Mouse (Mus musculus): ENCODE data around the gene Pigu. TPM values are rescaled to one million over a fixed set of nuclear protein-coding genes. Genes with fewer than 3 reads are reported as not detected.
A peak's percentile ranks its signal among the peaks of the same experiment; 100 is the strongest.

Pigu gene
- total RNA-seq (2021) = 10 to 100 TPM; 26.7 to 29.0 TPM

DNA sequence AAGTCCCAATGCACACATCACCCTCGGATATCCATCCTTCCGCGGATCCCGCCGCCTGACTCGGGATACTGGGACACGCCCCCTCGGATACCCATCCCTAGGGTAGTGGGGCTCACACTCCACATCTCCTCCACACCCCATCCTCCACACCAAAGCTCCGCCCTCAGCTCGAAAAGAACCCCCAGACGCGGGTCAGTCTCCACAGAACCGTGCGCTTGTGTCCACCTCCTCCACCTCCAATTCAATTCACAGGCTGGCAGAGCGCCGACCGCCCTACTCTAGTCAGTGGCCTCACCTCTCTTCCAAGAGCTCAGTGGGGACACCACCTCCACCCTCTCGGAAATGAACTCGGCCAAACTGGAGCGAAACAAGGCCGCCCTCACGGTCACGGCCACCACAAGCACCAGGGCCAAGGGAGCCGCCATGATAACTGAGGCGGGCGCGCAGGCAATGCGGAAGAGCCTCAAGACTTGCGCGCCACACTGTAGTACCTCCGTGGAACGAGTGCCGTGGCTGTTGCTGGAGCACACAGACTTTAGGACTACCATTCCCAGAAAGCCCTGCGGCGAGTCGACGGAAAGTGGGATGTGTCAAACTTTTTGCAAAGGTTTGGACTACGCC is at the start of gene Pigu:
Gene Pigu (minus strand): TSS at position 460 of the 621 bp plus-strand sequence.
- peak; percentile 94 for DNase-seq

DNA sequence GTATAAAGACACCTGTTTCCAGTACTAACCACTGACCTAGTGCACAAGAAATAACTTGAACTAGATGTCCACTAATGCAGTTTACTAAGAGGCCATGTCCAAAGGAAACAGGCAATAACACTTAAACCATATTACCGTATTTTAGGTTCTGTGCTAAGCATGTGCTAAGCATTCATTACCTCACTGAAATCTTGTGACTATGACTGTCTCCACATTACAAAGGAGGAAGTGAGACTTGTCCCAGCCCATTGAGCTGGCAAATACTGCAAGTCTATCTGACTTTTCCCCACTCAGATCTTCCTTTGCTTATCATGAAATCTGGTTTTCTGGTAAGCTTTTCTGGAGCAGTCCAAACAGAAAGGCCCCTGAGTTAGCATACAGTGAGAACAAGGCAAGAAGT is 47.4 kb upstream of the Pigu start:
- no peak for DNase-seq

- DNase-seq = no peak
Measured at GRCm38 (mm10) chr2:155401926-155402325, 44.7 kb upstream of the Pigu start.

DNA sequence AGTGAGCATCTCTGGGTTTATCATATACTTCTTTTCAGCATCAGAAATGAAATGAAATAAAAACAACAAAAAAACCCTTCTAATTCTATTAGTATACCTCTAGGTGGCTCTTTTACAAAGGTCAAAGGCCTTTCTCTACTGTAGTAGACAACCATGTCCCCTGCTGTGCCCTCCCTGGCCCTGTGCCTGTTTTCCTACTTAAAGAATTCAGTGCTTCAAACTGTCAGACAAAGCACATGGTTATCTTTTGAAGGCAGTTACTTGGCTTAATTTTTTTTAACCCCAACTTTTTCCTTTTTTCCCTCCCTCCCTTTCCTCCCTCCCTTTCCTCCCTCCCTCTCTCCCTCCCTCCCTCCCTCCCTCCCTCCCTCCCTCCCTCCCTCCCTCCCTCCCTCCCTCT is 43.0 kb upstream of the Pigu start:
- DNase-seq = no peak

- DNase-seq = no peak
Measured at GRCm38 (mm10) chr2:155394586-155394985, 37.4 kb upstream of the Pigu start.

DNA sequence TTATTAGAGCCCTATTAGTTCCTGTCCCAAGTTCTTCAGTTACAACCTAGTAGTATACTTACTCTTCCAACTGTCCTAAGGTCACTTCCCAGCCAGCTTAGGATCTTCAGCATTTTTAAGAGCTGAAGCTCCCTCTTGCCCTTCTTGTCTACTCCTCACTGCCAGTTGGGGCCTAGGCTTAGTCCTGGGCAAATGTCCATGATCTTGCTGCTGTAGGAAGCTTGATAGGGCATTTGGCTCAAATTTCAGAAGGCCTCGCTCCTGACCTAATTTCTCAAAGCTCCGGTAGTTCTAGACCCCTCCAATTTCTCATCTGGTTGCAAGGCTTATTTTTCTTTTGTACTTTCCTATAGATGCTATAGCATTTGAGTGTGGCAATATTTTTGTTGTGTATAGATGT is 31.3 kb upstream of the Pigu start:
- no peak for DNase-seq

DNA sequence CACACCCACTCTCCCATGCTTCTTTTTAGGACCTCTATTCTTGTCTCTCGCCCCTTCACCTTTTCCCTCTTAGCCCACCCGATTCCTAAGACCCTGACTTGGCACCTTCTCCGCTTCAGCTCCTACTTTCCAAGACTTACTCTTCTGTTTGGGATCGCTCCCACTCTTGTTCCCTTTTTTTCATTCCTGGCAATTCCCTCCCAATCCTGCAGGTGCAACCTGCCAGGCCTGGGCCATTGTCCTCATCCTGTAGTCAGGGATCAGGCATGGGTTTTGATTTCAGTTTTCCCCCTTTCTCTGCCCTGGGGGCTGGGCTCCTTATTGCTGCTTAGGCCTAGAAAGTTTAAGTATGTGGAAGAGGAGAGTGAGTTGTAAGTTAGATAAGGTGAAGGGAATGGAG is 29.8 kb upstream of the Pigu start:
- DNase-seq = no peak

GRCm38 (mm10) chr2:155386534-155386899 is 29.3 kb upstream of the Pigu start:
- peak; percentile 21 to 32 for DNase-seq

DNA sequence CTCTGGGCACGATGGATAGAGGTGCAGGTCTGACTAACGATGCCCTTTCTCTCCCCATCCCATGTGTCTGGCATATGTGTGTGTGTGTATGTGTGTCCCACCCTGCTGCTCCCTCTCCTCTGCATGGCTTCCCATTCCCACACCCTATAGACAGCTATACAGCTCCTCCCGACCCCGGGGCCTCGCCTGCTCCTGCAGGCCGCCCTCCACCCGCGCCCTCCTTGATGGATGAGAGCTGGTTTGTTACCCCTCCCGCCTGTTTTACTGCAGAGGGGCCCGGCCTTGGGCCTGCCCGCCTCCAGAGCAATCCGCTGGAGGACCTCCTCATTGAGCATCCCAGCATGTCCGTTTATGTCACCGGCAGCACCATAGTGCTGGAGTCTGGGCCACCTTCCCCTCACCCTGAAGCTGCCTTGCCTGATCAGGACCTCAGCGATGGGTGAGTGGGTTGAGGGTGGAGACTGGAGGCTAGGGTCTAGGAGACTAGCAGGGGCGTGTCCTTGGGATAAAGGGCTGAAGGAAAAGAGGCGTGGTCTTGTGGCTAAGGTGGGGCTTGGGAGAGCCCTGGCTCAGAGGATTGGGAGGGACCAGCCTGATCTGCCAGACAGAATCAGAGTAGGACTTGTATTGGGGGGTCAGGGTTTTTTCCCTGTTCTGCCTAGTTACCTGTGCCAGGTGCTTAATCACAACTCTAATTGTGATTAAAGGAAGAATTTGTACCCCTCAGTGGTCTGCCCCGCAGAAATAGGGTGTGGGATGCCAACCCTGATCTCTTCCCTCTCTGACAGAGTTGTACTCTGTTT is 28.7 kb upstream of the Pigu start:
- DNase-seq = no peak

DNA sequence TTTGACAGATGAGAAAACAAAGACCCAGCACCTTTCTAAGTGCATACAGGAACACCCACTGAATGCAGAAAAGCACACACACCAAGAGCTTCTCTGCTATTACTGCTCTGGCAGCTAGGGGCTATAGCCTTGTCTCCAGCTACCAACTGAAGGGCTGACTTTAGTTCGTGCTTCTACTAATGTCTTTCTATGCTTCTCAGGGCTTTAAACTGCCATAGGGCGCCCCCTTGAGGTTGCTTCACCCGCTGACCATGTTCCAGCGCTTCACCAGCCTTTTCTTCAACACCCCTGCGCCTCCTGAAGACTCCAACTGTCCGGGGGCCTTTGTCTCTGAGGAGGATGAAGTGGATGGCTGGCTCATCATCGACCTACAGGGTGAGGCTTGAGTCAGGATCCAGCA is 27.9 kb upstream of the Pigu start:
- DNase-seq = peak; percentile 68 to 72

DNA sequence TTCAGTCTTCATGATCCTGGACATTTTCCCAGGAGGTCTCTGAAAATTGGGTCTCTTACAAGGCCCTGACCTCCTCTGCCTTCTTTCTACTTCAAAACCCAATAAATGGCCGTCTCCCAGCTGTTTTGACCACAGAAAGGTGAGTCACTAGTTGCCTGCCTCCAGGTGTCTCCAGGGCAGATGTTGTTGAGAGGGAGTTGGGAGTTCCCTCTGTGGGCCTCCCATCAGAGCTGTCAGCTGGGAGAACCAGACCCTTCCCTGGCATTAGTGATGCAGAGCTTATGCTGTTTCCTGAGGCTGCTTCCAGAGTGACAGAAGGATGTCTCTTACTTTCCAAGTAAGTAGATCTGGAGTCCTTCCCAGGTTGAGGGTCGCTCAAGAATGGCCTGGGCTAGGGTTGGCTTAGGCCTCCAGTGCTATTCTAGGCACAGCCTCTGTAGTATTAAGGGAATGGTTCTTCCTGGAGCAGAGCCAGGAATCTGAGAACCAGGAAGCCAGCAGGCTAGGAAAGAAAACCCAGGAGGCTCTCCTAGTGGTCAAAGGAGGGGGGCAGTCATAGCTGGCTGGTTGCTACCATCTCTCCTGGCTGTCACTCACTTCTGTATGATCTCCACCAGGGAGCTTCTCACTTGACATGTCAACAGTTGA is 25.7 kb upstream of the Pigu start:
- DNase-seq = peak in 1 of 2 experiments; percentile 16

GRCm38 (mm10) chr2:155382332-155382700 is 25.1 kb upstream of the Pigu start:
- no peak for DNase-seq

DNA sequence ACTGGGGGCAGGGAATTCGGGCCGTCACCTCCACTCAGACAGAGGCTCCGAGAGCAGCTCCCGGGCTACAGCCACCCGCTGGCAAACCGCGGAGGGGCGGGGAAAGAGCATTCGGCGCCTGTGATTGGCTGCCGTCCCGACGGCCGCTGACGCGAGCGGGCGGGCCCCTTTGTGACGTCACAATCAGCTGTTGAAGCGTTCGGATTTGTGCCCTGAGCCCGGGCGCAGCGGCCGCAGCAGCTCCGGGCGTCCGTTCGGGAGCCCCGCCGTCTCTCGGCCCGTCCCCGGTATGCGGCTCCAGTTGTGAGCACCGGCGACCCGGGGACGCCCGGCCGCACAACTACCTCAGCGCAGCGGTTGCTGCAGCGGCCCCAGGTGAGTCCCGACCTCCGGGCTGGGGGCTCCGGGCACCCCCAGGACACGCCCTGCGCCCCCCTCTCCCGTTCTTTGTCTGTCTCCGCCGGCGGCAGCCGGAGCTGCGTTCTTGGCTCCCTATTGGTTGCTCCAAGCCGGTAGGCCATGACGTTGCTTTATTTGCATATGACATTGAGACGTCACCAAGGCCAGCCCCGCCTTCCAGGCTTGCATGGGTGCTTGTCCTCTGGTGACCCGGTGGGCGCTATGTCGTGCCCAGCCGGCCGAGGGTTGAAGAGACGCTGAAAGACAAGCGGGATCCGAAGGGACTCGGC is 24.6 kb upstream of the Pigu start:
- DNase-seq = peak; percentile 97 to 98

GRCm38 (mm10) chr2:155381060-155381437 is 23.8 kb upstream of the Pigu start:
- no peak for DNase-seq

GRCm38 (mm10) chr2:155380261-155381059 is 23.2 kb upstream of the Pigu start, which contains the start of gene Trp53inp2:
Trp53inp2 (plus strand) TSS chr2:155381059.
- no peak for DNase-seq

DNA sequence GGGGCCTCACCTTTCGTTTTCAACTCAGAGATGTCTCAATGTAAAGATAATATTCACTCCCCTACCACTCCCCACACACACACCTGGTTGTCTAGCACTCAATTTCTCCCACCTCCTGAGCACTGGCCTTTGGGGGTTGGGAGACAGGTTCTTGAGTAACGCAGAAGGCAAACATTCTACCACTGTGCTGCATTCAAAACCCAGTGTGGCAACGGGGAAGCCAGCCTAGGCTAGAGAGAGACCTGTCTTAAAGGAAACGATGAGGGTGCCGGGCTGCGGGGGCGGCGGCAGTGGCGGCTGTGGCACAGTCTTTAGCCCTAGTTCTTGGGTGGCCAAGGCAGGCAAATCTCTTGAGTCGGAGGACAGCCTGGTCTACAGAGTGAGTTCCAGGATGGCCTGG is 19.0 kb upstream of the Pigu start:
- no peak for DNase-seq

DNA sequence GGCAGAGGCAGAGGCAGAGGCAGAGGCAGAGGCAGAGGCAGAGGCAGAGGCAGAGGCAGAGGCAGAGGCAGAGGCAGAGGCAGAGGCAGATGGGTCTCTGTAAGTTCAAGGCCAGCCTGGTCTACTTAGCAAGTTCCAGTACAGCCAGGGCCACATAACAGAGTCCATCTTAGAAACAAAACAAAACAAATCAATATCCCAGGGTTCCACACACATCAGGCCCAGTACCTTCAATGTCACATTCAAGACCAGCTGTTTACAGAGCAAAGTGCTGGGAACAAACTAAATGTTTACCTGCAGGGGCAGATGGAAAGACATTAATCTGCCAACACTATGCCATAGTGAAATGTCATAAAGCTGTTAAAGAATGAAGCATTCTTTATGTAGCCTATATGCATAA is 17.3 kb upstream of the Pigu start:
- no peak for DNase-seq

- no peak for DNase-seq
Measured at GRCm38 (mm10) chr2:155373886-155374285, 16.7 kb upstream of the Pigu start.

DNA sequence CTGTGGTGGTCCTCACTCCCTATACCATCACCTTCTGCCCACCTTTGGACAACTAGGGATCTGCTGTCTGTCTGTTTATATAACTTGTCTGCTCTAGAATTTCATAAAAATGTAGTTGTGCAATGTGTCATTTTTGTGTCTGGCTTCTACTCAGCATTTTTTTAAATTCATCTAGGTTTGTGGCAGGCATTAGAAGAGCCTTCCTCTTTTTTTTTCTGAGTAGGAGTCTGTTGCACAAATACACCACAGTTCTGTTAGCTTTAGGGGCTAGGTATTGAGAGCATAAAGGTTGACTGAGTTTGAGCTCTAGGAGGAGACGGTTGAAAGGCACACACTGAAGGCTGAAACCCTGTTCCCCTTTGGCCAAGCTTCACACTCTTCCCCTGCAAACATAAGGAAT is 16.1 kb upstream of the Pigu start:
- DNase-seq = no peak

DNA sequence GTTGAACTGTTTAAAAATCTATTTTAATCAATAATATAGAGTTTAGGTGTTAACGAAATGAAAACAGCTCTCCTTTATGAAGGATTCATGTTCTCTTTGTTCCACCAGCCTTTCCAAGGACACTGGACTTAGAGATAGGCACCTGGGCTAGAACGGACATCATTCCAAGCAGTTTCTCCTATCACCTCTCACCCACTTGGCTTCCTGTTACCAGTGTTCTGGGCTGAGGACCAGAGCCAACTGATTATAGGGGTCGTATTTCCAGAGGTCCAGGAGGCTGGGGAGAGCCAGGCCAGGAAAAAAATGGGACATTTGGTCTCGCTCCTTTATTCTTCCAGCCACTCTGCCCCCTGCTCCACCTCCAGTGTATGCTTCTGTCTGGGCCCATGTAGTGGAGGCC is 15.2 kb upstream of the Pigu start:
- DNase-seq = no peak

- peak; percentile 27 to 48 for DNase-seq
Measured at GRCm38 (mm10) chr2:155369333-155369883, 12.2 kb upstream of the Pigu start.

Measured in layer of hippocampus, postnatal 36 days (tissue).